Mouse (Mus musculus) C2C12 (cell line): ENCODE results near the gene Hist2h2ab. TPM values are rescaled to one million over a fixed set of nuclear protein-coding genes. Genes with fewer than 3 reads are reported as not detected.
"Not testable (repeated sequence)": the region's sequence is repeated elsewhere in the genome, so short reads cannot be mapped to it uniquely, and the experiment has no call there.

Source experiments
- H3K27me3 ChIP-seq: one replicate; pipeline ENCODE4 v1.6.1; 2011; ENCODE audit not compliant: control insufficient read depth, insufficient read depth, insufficient read length
- H3K36me3 ChIP-seq: one replicate; pipeline ENCODE4 v1.6.1; 2011; ENCODE audit not compliant: control insufficient read depth, insufficient read depth
- H3K4me3 ChIP-seq: one replicate; pipeline ENCODE4 v1.5.1; 2011; ENCODE audit warnings: mild to moderate bottlenecking, control low read depth; ENCODE audit not compliant: poor library complexity, insufficient read depth, severe bottlenecking
- H3K79me2 ChIP-seq: one replicate; pipeline ENCODE4 v1.6.1; 2011; ENCODE audit not compliant: control insufficient read depth, insufficient read depth
- H3K79me3 ChIP-seq: one replicate; pipeline ENCODE4 v1.6.1; 2011; ENCODE audit warnings: low read depth, control low read depth
- H3ac ChIP-seq: one replicate; pipeline ENCODE3; 2011; ENCODE audit warnings: low read depth; ENCODE audit not compliant: control insufficient read depth, insufficient read length
- CEBPB ChIP-seq: IDR thresholded peaks from one replicate; pipeline ENCODE4 v1.6.1; 2011; ENCODE audit warnings: low read depth, mild to moderate bottlenecking, control low read depth, moderate library complexity
- CTCF ChIP-seq: IDR thresholded peaks from one replicate; pipeline ENCODE4 v1.5.1; 2011; ENCODE audit not compliant: control insufficient read depth, insufficient read depth, insufficient read length
- FOSL1 ChIP-seq: IDR thresholded peaks from one replicate; pipeline ENCODE4 v1.8.0; 2011; ENCODE audit warnings: mild to moderate bottlenecking, low read length; ENCODE audit not compliant: poor library complexity, insufficient read depth, severe bottlenecking
- MAX ChIP-seq: IDR thresholded peaks from one replicate; pipeline ENCODE4 v1.6.1; 2011; ENCODE audit warnings: mild to moderate bottlenecking, control low read depth
- MYOD1 ChIP-seq: IDR thresholded peaks from one replicate; pipeline ENCODE4 v1.6.1; 2011; ENCODE audit warnings: low read depth; ENCODE audit not compliant: control insufficient read depth, insufficient read length
- MYOG ChIP-seq: IDR thresholded peaks from one replicate; pipeline ENCODE4 v1.6.1; 2011; ENCODE audit not compliant: control insufficient read depth, insufficient read length; ENCODE audit errors: extremely low read depth
- USF1 ChIP-seq: IDR thresholded peaks from one replicate; pipeline ENCODE4 v1.6.1; 2011; ENCODE audit warnings: low read depth, mild to moderate bottlenecking, control low read depth, moderate library complexity
- microRNA-seq: library from miRNA; unstranded; fragments of <30 nt; microRNA quantifications from one replicate; pipeline ENCODE4, GENCODE M21; 2019; ENCODE audit warnings: borderline microRNAs expressed
- polyA plus RNA-seq: library from polyadenylated mRNA; unstranded; fragments of >200 nt; fragmentation: generic; extraction: Trizol; gene quantifications from one replicate; pipeline ENCODE4 v1.2.1, GENCODE M21; 2012; ENCODE audit warnings: missing spikeins

Gene Hist2h2ab
- polyA plus RNA-seq, 1 experiment, result 0.18 TPM

DNA sequence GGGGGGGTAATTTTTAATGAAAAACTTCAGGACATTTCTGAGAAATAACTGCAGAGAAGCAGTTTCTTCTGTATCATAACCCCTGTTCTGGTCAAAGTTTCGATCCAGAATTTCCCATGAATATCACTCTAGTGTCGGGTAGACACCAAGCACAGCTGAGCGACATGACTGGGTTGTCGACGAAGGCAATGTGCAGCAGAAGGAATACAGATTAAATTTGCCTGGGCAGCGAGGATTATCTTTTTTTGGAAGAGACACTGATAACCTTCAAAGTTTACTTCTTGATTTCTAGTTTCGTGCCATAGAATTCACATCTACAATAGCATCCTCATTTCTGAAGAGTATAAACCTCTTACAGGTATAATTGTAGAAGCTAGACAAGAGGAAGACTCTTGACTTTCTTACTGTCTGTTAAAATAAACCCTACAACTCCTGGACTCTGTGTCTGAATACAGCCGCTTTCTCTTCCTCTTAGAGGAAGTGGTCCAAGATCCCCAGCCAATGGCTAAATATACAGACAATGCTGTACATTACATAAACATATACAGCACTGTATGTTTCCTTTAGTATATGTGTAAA, 46.6 kb downstream of the Hist2h2ab start:
- TF ChIP-seq USF1, result no peak
- no peak for TF ChIP-seq MYOG
- no peak for TF ChIP-seq CEBPB
- no peak for TF ChIP-seq MYOD1
- no peak for TF ChIP-seq CTCF
- TF ChIP-seq FOSL1, result no peak
- TF ChIP-seq MAX, result no peak
- H3K27me3 ChIP-seq, result no peaks in the 10 kb centered on the region

GRCm38 (mm10) chr3:96267541-96267940, 47.9 kb downstream of the Hist2h2ab start:
- no peak for TF ChIP-seq USF1
- no peak for TF ChIP-seq MYOD1
- TF ChIP-seq FOSL1, result no peak
- TF ChIP-seq CTCF, result no peak
- TF ChIP-seq MAX, result no peak
- no peak for TF ChIP-seq MYOG
- no peak for TF ChIP-seq CEBPB
- H3K79me2 ChIP-seq, result no peaks in the 10 kb centered on the region
- H3K79me3 ChIP-seq, result no peaks in the 10 kb centered on the region
- no peak overlapping the region for H3K4me3 ChIP-seq
- no peaks in the 10 kb centered on the region for H3K36me3 ChIP-seq
- H3K27me3 ChIP-seq, result no peaks in the 10 kb centered on the region
- no peak overlapping the region for H3ac ChIP-seq

More for the DNA sequence above, 46.6 kb downstream of the Hist2h2ab start:
- H3K79me3 ChIP-seq, result no peaks in the 10 kb centered on the region
- no peaks in the 10 kb centered on the region for H3K36me3 ChIP-seq
- H3K79me2 ChIP-seq, result no peaks in the 10 kb centered on the region
- no peak overlapping the region for H3K4me3 ChIP-seq
- H3ac ChIP-seq, result no peak overlapping the region

DNA sequence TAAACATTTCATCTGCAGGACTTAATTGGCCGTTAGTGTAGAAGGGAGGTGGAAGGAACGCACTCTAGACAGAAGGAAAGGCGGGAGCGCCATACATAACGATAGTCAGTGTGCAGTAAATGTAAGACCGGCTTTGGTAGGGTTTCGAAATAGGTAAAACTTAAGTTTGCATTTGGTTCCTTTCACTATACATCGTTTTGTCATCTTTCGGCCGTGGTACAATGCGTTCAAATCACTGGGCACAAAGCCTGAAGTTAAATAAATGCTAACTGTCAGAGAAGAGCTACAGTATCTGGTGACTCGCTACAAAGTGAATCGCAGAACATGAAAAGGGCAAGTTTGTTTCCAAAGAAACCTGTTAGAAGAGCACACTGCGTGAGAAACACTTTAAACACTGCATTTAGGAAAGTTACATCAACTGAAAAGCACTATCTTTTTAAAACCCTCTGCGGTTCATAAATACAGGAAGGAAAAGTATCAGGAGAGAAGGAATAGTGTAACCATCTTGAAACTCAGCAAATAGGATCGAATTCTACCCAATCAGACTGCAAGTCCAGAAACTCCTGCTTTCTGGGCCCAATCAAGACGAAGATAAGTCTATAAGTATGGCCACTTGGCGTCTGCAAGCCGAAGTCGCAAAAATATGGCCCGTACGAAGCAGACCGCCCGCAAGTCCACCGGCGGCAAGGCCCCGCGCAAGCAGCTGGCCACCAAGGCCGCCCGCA, 48.5 kb downstream of the Hist2h2ab start, which contains the start of gene Hist2h3b:
Hist2h3b (plus strand) TSS at position 604 of the 725 bp plus-strand sequence.
- H3K79me2 ChIP-seq, result no peaks in the 10 kb centered on the region
- H3K27me3 ChIP-seq, result no peaks in the 10 kb centered on the region
- peak within 1 kb of the TSS; percentile 33 for H3K4me3 ChIP-seq
- H3K36me3 ChIP-seq, result no peaks in the 10 kb centered on the region
- TF ChIP-seq MYOG, result no peak
- no peak for TF ChIP-seq MAX
- TF ChIP-seq CEBPB, result no peak
- no peak for TF ChIP-seq FOSL1
- no peak for TF ChIP-seq USF1
- no peaks in the 10 kb centered on the region for H3K79me3 ChIP-seq
- H3ac ChIP-seq, result peak within 1 kb of the TSS; percentile 82

DNA sequence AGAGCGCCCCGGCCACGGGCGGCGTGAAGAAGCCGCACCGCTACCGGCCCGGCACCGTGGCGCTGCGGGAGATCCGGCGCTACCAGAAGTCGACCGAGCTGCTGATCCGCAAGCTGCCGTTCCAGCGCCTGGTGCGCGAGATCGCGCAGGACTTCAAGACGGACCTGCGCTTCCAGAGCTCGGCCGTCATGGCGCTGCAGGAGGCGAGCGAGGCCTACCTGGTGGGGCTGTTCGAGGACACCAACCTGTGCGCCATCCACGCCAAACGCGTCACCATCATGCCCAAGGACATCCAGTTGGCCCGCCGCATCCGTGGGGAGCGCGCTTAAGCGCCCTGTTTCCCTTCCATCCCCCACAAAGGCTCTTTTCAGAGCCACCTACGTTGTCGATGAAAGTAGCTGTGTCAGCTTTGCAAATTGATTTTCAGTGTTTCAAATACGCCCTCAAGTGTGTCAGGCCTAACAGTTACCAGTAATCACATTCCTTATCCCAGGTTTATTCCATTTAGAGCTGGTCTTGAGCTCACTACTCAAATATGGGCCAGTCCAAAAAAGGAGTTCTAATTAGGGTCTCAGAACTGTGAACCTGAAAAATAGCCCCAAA, 49.2 kb downstream of the Hist2h2ab start:
- not testable (repeated sequence) for H3K36me3 ChIP-seq, H3K79me2 ChIP-seq, H3K79me3 ChIP-seq

More for the DNA sequence above, 49.2 kb downstream of the Hist2h2ab start:
- Histone ChIP-seq H3ac (peak overlapping the region; percentile 82), H3K4me3 (peak overlapping the region; percentile 33)
- not testable (repeated sequence) for H3K27me3 ChIP-seq

Small RNA genes within 50 kb of the gene (microRNA-seq; reads per million reads assigned to microRNA genes)
- gene Gm44492, result 0.20 reads per million
- not detected for gene Gm47311
- not detected for gene Gm47313

Other genes with a start within 250 kb of the Hist2h2ab start
- 103 TPM for gene Plekho1, start 223.9 kb upstream of the Hist2h2ab start, polyA plus RNA-seq
- 15.6 TPM for gene Vps45, start 161.4 kb upstream of the Hist2h2ab start, polyA plus RNA-seq
- 12.5 TPM for gene Otud7b, start 115.3 kb upstream of the Hist2h2ab start, polyA plus RNA-seq
- 5.1 TPM for gene Mtmr11, start 57.9 kb upstream of the Hist2h2ab start, polyA plus RNA-seq
- 136 TPM for gene Sf3b4, start 47.5 kb upstream of the Hist2h2ab start, polyA plus RNA-seq
- gene Sv2a, start 38.7 kb upstream of the Hist2h2ab start, polyA plus RNA-seq, result 0.33 TPM
- 76.1 TPM for gene Bola1, start 156 bp upstream of the Hist2h2ab start, polyA plus RNA-seq
- gene Hist2h2ac, start 1.0 kb downstream of the Hist2h2ab start, polyA plus RNA-seq, result 1.9 TPM
- 0.98 TPM for gene Hist2h2be, start 1.3 kb downstream of the Hist2h2ab start, polyA plus RNA-seq
- gene Hist2h3c2, start 19.3 kb downstream of the Hist2h2ab start, polyA plus RNA-seq, result 5.1 TPM
- gene Hist2h2aa2, start 20.4 kb downstream of the Hist2h2ab start, polyA plus RNA-seq, result 20.3 TPM
- gene Hist2h2aa1, start 25.6 kb downstream of the Hist2h2ab start, polyA plus RNA-seq, result not detected
- 0.32 TPM for gene Hist2h3c1, start 26.8 kb downstream of the Hist2h2ab start, polyA plus RNA-seq
- gene Hist2h4, start 43.4 kb downstream of the Hist2h2ab start, polyA plus RNA-seq, result 0.89 TPM
- 11.3 TPM for gene Hist2h3b, start 48.8 kb downstream of the Hist2h2ab start, polyA plus RNA-seq
- gene Hist2h2bb, start 49.9 kb downstream of the Hist2h2ab start, polyA plus RNA-seq, result 3.3 TPM
- gene Fcgr1, start 74.1 kb downstream of the Hist2h2ab start, polyA plus RNA-seq, result 0.02 TPM
- not detected for gene BC107364, start 232.4 kb downstream of the Hist2h2ab start, polyA plus RNA-seq